ENCODE assay signal across 12 mouse cellular contexts in the genomic region with DNA sequence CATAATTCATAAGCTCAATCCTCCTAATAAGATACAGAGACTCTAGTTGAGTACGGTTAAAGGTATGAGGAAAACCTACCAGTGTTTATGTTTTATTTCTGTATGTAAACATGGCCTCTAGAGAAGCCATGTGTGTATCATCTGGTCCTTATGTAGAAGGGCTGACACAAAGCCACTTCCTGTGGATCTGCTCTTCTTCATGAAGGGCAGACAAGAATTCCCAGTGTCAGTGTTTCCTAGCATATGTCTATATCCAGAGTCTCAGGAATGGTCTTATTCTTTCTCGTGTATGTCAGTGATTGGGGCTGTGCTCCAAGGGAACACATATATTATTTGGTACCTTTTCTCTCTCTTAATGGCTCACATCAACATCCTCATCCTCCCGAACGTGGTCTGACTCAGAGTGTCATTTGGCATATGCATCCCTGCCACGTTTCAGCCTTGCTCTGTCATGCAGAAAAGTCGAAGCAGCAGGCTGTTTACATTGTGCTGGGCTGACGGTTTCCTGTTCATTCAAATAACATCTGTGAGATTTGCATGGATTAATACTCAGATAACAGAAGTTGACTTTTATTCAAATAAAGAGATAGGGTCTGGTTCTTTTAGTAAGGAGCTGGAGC.
"Had no signal": no experiment of that assay in that cellular context is flagged by ENCODE, and none has a peak within 500 bp of the region (broad histone marks: within the 10 kb centered on the region; RNA-seq: fewer than 3 reads in every experiment).

No protein-coding gene starts in this region.

- H3K9me3 ChIP-seq: limb, embryonic 15.5 days; liver, embryonic 12.5 days; midbrain, embryonic 13.5 days; neural tube, embryonic 13.5 days had no signal

- H3K4me2 ChIP-seq: limb, embryonic 15.5 days; liver, embryonic 12.5 days; lung, embryonic 14.5 days; midbrain, embryonic 13.5 days; neural tube, embryonic 13.5 days had no signal

- H3K9ac ChIP-seq: limb, embryonic 15.5 days; liver, embryonic 12.5 days; lung, embryonic 14.5 days; midbrain, embryonic 13.5 days; neural tube, embryonic 13.5 days had no signal

- H3K4me1 ChIP-seq: limb, embryonic 15.5 days; liver, embryonic 12.5 days; midbrain, embryonic 13.5 days; neural tube, embryonic 13.5 days had no signal

- H3K27me3 ChIP-seq: limb, embryonic 15.5 days; liver, embryonic 12.5 days; midbrain, embryonic 13.5 days; neural tube, embryonic 13.5 days had no signal

- H3K36me3 ChIP-seq: limb, embryonic 15.5 days; liver, embryonic 12.5 days; midbrain, embryonic 13.5 days; neural tube, embryonic 13.5 days had no signal

- DNase-seq: kidney, adult 18-20 months; kidney, postnatal 10 days; kidney, postnatal 4 days; lung, embryonic 14.5 days; lung, postnatal 10 days; lung, postnatal 4 days; right cerebral cortex, adult 18-20 months; thymus, postnatal 36 days had no signal

- H3K27ac ChIP-seq: limb, embryonic 15.5 days; liver, embryonic 12.5 days; midbrain, embryonic 13.5 days; neural tube, embryonic 13.5 days had no signal

- ATAC-seq: liver, embryonic 12.5 days; midbrain, embryonic 13.5 days had no signal

- H3K4me3 ChIP-seq: limb, embryonic 15.5 days; liver, embryonic 12.5 days; midbrain, embryonic 13.5 days; neural tube, embryonic 13.5 days had no signal
